Mouse (Mus musculus): ENCODE results near the gene Nacc1. TPM values are rescaled to one million over a fixed set of nuclear protein-coding genes. Genes with fewer than 3 reads are reported as not detected.
"Not testable (repeated sequence)": the region's sequence is repeated elsewhere in the genome, so short reads cannot be mapped to it uniquely, and the experiment has no call there.

Gene Nacc1
- polyA plus RNA-seq, 1 experiment: 155 TPM

DNA sequence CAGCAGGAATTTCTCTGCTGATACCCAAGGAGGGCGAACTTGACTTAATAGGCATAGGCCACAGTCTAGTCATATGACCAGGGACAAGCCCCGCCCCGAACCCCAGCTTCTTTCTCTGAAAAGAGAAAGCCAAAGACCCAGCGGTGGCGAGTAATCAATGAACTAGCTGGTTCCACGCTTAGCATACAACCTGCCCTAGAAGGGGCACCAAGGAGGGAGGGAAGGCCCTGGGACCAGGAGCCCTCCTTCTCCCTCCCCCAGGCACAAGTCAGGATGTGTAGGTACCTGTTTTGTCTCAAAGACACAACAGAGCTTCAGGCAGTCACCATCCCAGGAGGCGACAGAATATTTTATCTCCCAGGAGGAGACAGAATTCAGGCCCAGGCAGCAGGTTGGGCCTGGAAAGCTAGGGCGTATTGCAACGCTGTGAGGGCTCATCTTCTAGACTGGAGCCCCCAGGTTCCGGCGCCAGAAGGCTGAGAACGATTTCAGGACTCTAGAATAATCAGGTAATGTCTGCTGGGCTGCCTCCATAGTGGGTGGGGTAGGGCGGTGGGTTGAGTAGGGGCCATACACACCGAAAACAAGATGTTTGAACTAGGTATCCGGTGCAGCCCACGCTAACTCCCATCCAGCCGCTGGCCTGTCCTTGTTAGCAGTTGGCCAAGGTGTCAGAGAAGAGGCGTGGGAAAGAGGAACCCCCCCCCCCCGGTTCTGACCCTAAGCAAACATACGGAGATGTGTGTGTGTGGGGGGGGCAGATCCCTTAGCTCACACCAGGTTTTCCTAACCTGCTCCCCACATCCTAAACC is 1.3 kb downstream of the Nacc1 start, which contains the start of gene Trmt1:
TSS of gene Trmt1 (plus strand) at position 117 of the 812 bp plus-strand sequence.
- no peak for TF ChIP-seq POLR2A (IDR thresholded peaks at IDR 0.05; ENCODE audit: control insufficient read depth, extremely low read depth, insufficient read depth, low read length, poor library complexity)
- TF ChIP-seq CTCF (IDR thresholded peaks at IDR 0.05; ENCODE audit: borderline replicate concordance, control insufficient read depth, extremely low read depth, insufficient read depth, low read length, poor library complexity): no peak
- peak; percentile 44 for DNase-seq
- Histone ChIP-seq H3K27me3 (ENCODE audit: control insufficient read depth, insufficient read depth, low read length) (no peaks in the 10 kb centered on the region), H3K4me1 (replicated peaks; ENCODE audit: control insufficient read depth, insufficient read depth, low read length) (peaks cover 16% of the 10 kb centered on the region), H3K36me3 (ENCODE audit: control insufficient read depth, insufficient read depth, low read length) (no peaks in the 10 kb centered on the region), H3K27ac (ENCODE audit: control insufficient read depth, insufficient read depth, low read length) (peak within 1 kb of the TSS; percentile 35; the same call in 1 of the 2 replicates), H3K4me3 (ENCODE audit: control insufficient read depth, insufficient read depth, low read length) (peak within 1 kb of the TSS; percentile 52)
- WGBS: 3% methylated on average over 20 of the region's 20 CpGs

DNA sequence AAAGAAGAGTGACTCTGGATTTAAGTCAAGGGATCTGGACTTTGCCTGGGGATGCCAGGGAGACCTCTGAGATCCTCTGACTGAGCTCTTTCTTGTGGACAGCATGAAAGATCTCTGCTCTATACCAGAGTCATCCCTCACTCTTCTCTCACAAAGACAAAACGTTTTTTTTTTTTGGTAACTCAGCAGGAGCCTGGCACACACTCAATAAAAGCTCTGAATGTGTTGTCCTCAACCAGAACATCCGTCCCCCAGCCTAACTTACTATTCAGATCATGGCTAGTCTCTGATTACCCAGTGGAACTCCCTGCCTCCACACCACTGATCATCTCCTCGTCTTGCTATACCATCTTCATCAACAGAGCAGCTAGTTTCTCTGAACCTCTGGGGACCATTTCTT is 3.1 kb downstream of the Nacc1 start:
- 68% methylated on average over 3 of the region's 3 CpGs for WGBS
- TF ChIP-seq CTCF (IDR thresholded peaks at IDR 0.05; ENCODE audit: borderline replicate concordance, control insufficient read depth, extremely low read depth, insufficient read depth, low read length, poor library complexity): no peak
- H3K27me3 ChIP-seq (ENCODE audit: control insufficient read depth, insufficient read depth, low read length): no peaks in the 10 kb centered on the region

DNA sequence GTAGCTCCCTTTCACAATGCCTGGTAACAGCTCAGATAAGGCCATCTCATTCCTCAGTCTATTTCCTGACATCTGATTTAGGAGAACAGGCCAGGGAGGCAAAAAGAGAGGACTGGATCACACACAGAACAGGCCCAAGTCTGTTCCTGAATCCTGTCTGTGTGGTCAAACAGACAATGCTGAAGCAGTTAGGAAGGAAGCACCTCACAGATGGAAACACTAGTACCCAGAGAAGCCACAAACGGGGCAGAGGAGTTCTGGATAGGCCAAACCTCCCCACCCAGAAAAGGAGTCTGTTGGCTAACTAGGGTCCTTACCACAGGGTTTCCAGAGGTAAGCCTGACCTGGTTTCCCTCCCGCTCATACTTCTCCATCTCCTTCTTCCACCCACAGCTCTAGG is 5.4 kb downstream of the Nacc1 start:
- Histone ChIP-seq H3K4me3 (ENCODE audit: control insufficient read depth, insufficient read depth, low read length) (no peak overlapping the region), H3K27ac (ENCODE audit: control insufficient read depth, insufficient read depth, low read length) (no peak overlapping the region), H3K27me3 (ENCODE audit: control insufficient read depth, insufficient read depth, low read length) (no peaks in the 10 kb centered on the region), H3K36me3 (ENCODE audit: control insufficient read depth, insufficient read depth, low read length) (no peaks in the 10 kb centered on the region), H3K4me1 (replicated peaks; ENCODE audit: control insufficient read depth, insufficient read depth, low read length) (peaks cover 12% of the 10 kb centered on the region)
- DNase-seq: no peak
- 26% methylated on average over 2 of the region's 2 CpGs for WGBS
- TF ChIP-seq CTCF (IDR thresholded peaks at IDR 0.05; ENCODE audit: borderline replicate concordance, control insufficient read depth, extremely low read depth, insufficient read depth, low read length, poor library complexity) (no peak), POLR2A (IDR thresholded peaks at IDR 0.05; ENCODE audit: control insufficient read depth, extremely low read depth, insufficient read depth, low read length, poor library complexity) (no peak)

More for the DNA sequence above, 3.1 kb downstream of the Nacc1 start:
- DNase-seq: no peak
- no peaks in the 10 kb centered on the region for H3K36me3 ChIP-seq (ENCODE audit: control insufficient read depth, insufficient read depth, low read length)
- no peak overlapping the region for H3K27ac ChIP-seq (ENCODE audit: control insufficient read depth, insufficient read depth, low read length)
- peaks cover 13% of the 10 kb centered on the region for H3K4me1 ChIP-seq (replicated peaks; ENCODE audit: control insufficient read depth, insufficient read depth, low read length)
- H3K4me3 ChIP-seq (ENCODE audit: control insufficient read depth, insufficient read depth, low read length): no peak overlapping the region

DNA sequence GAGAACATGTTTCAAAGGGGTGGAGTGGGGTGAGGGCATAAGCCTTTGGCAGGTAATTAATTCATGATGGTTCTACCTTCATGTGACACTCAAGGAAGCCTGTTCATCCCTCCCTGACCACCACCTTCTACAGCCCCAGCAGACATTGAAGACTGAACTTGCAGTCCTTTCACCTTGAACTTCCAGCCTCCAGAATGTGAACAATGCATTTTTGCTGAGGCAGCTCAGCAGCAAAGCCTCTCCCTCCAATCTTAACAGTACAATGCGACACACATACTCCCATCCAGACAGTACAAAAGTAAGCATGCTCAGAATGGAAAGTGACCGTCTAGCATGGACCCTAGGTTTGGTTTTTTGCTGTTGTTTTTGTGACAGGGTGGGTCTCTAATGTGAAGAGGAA is 6.2 kb downstream of the Nacc1 start:
- H3K36me3 ChIP-seq (ENCODE audit: control insufficient read depth, insufficient read depth, low read length): no peaks in the 10 kb centered on the region
- no peaks in the 10 kb centered on the region for H3K27me3 ChIP-seq (ENCODE audit: control insufficient read depth, insufficient read depth, low read length)
- peaks cover 8% of the 10 kb centered on the region for H3K4me1 ChIP-seq (replicated peaks; ENCODE audit: control insufficient read depth, insufficient read depth, low read length)
- no peak for TF ChIP-seq CTCF (IDR thresholded peaks at IDR 0.05; ENCODE audit: borderline replicate concordance, control insufficient read depth, extremely low read depth, insufficient read depth, low read length, poor library complexity)
- WGBS: 94% methylated on average over 2 of the region's 2 CpGs
- DNase-seq: no peak
- no peak overlapping the region for H3K4me3 ChIP-seq (ENCODE audit: control insufficient read depth, insufficient read depth, low read length)
- H3K27ac ChIP-seq (ENCODE audit: control insufficient read depth, insufficient read depth, low read length): no peak overlapping the region

DNA sequence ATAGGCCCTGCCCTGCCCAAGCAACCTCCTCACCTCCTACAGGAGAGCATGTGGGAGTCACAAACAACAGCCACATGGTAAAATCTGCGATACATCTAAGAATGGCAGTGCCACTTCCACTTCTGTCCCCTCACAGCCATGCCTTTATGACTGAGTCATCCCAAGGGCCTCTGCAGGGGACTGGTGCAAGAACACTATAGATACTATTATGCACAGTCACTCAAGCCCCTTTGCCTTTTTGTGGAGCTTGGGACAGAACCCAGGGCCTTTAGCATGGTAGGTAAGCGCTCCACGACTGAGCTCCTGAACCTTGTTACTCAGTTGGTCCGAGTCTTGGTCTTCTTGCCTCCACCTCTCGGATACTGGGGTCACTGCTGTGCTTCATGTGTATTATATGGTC is 10.4 kb downstream of the Nacc1 start:
- peaks cover 31% of the 10 kb centered on the region for H3K36me3 ChIP-seq (ENCODE audit: control insufficient read depth, insufficient read depth, low read length)
- WGBS: 96% methylated on average over 5 of the region's 5 CpGs
- no peaks in the 10 kb centered on the region for H3K4me1 ChIP-seq (replicated peaks; ENCODE audit: control insufficient read depth, insufficient read depth, low read length)
- H3K27ac ChIP-seq (ENCODE audit: control insufficient read depth, insufficient read depth, low read length): no peak overlapping the region
- no peaks in the 10 kb centered on the region for H3K27me3 ChIP-seq (ENCODE audit: control insufficient read depth, insufficient read depth, low read length)
- no peak for TF ChIP-seq CTCF (IDR thresholded peaks at IDR 0.05; ENCODE audit: borderline replicate concordance, control insufficient read depth, extremely low read depth, insufficient read depth, low read length, poor library complexity)
- no peak for DNase-seq
- H3K4me3 ChIP-seq (ENCODE audit: control insufficient read depth, insufficient read depth, low read length): no peak overlapping the region

DNA sequence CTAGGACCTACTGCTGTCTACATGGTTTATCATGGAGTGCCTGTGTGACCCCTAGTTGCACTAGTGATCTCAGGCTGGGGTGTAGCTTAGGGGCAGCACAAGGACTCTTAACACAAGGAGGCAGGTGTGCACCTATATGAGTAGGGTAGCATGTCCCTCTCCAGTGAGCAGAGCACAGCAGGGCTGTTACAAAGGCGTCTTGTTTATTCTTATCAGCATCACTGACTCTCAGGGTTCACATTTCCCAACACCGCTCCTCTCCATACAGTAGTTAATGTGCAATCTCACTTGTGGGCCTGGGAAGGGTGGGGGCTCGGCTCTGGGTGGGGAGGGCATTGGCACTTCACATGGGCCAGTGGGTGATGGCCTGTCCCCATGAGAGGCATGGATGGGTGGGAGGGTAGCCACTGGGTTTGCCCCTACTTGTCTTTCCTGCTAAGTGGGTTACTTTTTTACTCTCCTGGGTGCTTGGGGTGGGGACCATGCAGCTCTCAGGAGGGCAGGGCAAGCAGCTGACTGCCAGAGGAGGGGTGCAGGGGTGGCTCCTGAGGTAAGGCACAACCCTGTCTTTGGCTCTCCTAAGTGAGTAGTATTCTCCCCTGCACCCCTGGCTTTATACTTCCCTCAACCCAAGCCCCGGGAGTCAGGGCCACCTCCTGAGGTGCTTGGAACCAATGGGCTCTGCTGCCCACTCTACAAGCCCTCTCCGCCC is 17.2 kb downstream of the Nacc1 start:
- H3K27me3 ChIP-seq (ENCODE audit: control insufficient read depth, insufficient read depth, low read length); H3K4me3 ChIP-seq (ENCODE audit: control insufficient read depth, insufficient read depth, low read length); DNase-seq; H3K4me1 ChIP-seq (replicated peaks; ENCODE audit: control insufficient read depth, insufficient read depth, low read length); H3K27ac ChIP-seq (ENCODE audit: control insufficient read depth, insufficient read depth, low read length): not testable (repeated sequence)
- peaks cover 22% of the 10 kb centered on the region for H3K36me3 ChIP-seq (ENCODE audit: control insufficient read depth, insufficient read depth, low read length)
- 94% methylated on average over 5 of the region's 5 CpGs for WGBS

Measured in thymus, adult 2 months (tissue).